Mouse (Mus musculus) liver, embryonic 13.5 days (tissue): ENCODE results near the gene Rpl23. TPM values are rescaled to one million over a fixed set of nuclear protein-coding genes. Genes with fewer than 3 reads are reported as not detected.

Experiments
- ATAC-seq: fragments of 200-750 bp; cut with Nextera tagmentation; 2 replicates; pipeline ENCODE4 v1.8.0; 2017; ENCODE audit warnings: low read depth, mild to moderate bottlenecking, moderate number of reproducible peaks, moderate library complexity
- DNase-seq: peaks from one replicate; pipeline ENCODE4 v3.0.0; 2022
- H3K27ac ChIP-seq: fragments of 300-500 bp; sonication (generic); 2 replicates; pipeline ENCODE4 v1.5.1; 2015; ENCODE audit warnings: moderate library complexity, mild to moderate bottlenecking, inconsistent platforms
- H3K27me3 ChIP-seq: fragments of 300-500 bp; sonication (generic); 2 replicates; pipeline ENCODE4 v1.6.1; 2015; ENCODE audit warnings: mild to moderate bottlenecking, inconsistent platforms
- H3K36me3 ChIP-seq: fragments of 300-500 bp; sonication (generic); 2 replicates; pipeline ENCODE4 v1.6.1; 2015; ENCODE audit warnings: mild to moderate bottlenecking, inconsistent platforms
- H3K4me1 ChIP-seq: fragments of 300-500 bp; sonication (generic); replicated peaks from 2 replicates; pipeline ENCODE4 v1.6.1; 2015; ENCODE audit warnings: inconsistent platforms
- H3K4me2 ChIP-seq: fragments of 300-500 bp; sonication (generic); 2 replicates; pipeline ENCODE4 v1.6.1; 2015; ENCODE audit warnings: inconsistent platforms, mild to moderate bottlenecking, moderate library complexity
- H3K4me3 ChIP-seq: fragments of 300-500 bp; sonication (generic); replicated peaks from 2 replicates; pipeline ENCODE4 v1.5.1; 2015; ENCODE audit warnings: mild to moderate bottlenecking, inconsistent platforms
- H3K9ac ChIP-seq: fragments of 300-500 bp; sonication (generic); 2 replicates; pipeline ENCODE4 v1.6.1; 2015; ENCODE audit warnings: mild to moderate bottlenecking, inconsistent platforms
- H3K9me3 ChIP-seq: fragments of 300-500 bp; sonication (generic); replicated peaks from 2 replicates; pipeline ENCODE4 v1.6.1; 2016; ENCODE audit warnings: inconsistent platforms
- WGBS: fragments of 180-500 bp; shearing (Covaris S2); methylation state at CpG from one replicate; pipeline ENCODE4 v1.1.7; 2015; ENCODE audit not compliant: insufficient replicate concordance; 5-methylcytosine and 5-hydroxymethylcytosine counted together
- polyA plus RNA-seq: library from polyadenylated mRNA; unstranded; fragments of >200 nt; fragmentation: Nextera tagmentation; extraction: Ambion mirVana; gene quantifications from 2 replicates; pipeline ENCODE4 v1.2.1, GENCODE M21; 2015

The Rpl23 gene
- polyA plus RNA-seq, 1 experiment from 2014 or later = 436 TPM

DNA sequence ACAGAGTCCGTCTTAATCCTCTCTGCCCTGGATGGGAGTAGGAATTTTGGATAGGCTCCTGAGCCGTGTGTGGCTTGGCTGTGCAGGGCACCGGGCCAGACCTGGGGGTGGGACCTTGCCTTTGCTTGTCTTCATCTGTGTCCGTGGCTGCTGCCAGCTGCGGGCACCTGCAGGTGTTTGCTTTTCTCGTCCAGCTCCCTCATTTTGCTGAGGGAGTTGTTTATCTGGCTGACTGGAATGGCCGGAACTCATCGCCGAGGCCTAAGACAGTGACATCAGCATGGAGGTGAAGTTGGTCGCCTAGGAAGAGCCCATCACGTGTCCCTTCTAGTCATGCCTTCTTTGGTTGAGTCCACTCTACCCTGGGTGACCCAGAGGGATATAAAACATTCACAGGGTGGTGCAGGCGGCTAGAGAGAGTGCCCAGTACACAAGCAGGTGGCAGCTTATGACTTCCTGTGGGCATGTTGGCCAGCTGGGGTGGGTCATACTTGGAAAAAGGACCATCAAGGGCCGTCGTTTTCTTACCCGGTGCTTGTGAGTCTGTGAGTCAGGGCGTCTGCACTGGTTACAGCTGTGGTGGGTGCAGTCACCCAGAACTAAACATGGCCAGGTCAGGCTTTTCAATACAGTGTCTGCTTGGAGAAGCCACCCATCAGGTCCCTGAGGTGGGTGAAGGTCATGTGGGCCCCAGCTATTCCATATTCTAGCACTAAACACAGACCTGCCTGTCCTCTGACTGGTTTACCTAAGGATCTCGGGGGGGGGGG, 31.7 kb upstream of the Rpl23 start:
- H3K9me3 ChIP-seq = no peaks in the 10 kb centered on the region
- H3K4me1 ChIP-seq = peaks cover 95% of the 10 kb centered on the region
- H3K27ac ChIP-seq = no peak overlapping the region
- H3K4me2 ChIP-seq = no peak overlapping the region
- H3K4me3 ChIP-seq = no peak overlapping the region
- no peaks in the 10 kb centered on the region for H3K27me3 ChIP-seq
- 75% methylated on average over 17 of the region's 17 CpGs for WGBS
- H3K9ac ChIP-seq = no peak overlapping the region
- DNase-seq (no peak), ATAC-seq (no peak)
- H3K36me3 ChIP-seq = peaks cover 42% of the 10 kb centered on the region

DNA sequence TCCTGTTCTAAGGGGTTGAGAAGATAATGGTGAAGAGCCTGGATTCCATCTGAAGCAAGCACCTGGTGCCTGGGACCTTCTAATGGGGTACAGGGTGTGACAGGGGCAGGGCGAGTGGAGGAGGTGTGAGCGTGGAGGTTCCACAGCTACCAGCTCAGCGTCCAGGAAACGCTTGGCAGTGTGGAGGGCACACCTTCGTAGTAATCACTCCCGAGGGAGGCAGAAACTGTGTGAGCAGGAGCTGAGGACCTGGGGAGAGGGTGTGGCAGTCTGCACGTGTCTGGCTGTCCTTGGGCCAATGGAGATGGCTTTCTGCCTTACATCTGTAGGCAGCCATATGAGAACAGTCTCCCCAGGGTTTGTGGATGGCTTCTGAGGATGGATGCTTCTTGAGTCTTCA, 30.8 kb upstream of the Rpl23 start:
- no peak for ATAC-seq
- H3K4me1 ChIP-seq = peaks cover 95% of the 10 kb centered on the region
- WGBS = 54% methylated on average over 7 of the region's 7 CpGs
- no peak for DNase-seq
- no peak overlapping the region for H3K27ac ChIP-seq
- no peak overlapping the region for H3K9ac ChIP-seq
- H3K4me3 ChIP-seq = no peak overlapping the region
- peaks cover 45% of the 10 kb centered on the region for H3K36me3 ChIP-seq
- H3K4me2 ChIP-seq = no peak overlapping the region
- H3K27me3 ChIP-seq = no peaks in the 10 kb centered on the region
- H3K9me3 ChIP-seq = no peaks in the 10 kb centered on the region

DNA sequence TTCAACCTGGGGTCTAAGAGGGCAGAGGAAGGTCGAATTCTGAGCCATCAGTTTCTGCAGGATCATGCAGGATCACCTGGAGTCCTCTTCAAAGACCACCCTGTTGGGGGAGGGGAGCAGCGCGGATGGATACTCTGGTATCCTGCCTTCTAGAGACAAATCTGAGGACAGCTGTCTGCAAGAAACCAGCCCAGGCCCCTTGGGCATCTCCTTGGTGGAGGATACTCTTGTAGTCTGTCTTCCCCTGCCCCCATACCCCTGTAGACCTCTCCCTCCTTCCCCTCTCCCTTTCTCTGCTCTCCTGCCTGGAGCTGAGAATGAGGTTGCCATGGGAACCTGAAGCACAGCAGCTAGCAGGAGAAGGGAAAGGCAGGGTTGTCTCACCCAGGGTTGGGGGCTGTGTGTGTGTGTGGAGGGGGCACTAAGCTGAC, 30.3 kb upstream of the Rpl23 start:
- no peak for DNase-seq
- Histone ChIP-seq H3K4me1 (peaks cover 95% of the 10 kb centered on the region), H3K27me3 (no peaks in the 10 kb centered on the region), H3K36me3 (peaks cover 45% of the 10 kb centered on the region), H3K27ac (peak overlapping the region; percentile 43; the same call in 1 of the 2 replicates), H3K9me3 (no peaks in the 10 kb centered on the region), H3K4me2 (no peak overlapping the region), H3K9ac (no peak overlapping the region), H3K4me3 (no peak overlapping the region)
- no peak for ATAC-seq
- 53% methylated on average over 3 of the region's 3 CpGs for WGBS

DNA sequence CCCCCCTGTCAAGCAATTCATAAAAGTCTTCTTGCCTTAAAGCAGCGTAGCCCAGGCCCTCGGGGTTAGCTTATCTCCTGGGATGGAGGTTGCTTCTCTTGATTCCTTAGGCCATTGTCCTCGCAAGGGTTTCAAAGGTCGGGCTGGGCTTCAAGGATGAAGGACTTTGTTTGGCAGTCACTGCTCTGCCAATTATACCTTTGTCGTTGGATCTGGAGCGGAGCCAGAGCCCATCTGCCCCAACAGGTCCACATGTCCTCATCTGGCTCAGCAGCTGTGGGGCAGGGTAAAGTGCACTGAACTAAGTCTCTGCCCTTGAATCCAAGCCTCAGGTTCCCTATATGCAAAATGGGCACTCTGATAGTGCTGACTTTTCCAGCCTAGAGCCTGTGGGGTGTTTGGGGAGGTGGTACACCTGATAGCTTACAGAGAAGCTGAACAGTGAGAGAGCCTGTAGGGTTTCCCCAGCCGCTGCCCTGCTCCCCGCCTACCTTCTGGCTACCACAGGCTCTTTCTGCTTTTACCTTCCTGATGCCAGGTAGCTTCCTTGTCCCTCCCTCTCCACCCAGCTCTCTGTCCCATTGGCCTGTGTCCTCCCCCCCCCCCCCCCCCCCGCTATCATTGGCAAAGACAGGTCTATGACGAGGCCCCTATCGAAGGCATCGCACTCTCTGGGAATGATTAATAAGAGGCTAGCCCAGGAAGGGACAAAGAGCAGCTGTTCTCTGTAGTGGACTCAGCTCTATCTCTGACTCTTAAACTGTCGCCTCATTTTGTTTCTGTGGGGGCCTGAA, 29.5 kb upstream of the Rpl23 start:
- Histone ChIP-seq H3K4me3 (no peak overlapping the region), H3K9ac (no peak overlapping the region), H3K9me3 (no peaks in the 10 kb centered on the region), H3K27ac (peak overlapping the region; percentile 50; the same call in 1 of the 2 replicates), H3K36me3 (peaks cover 47% of the 10 kb centered on the region), H3K4me2 (peak overlapping the region; percentile 15; the same call in 1 of the 2 replicates), H3K4me1 (peaks cover 93% of the 10 kb centered on the region), H3K27me3 (no peaks in the 10 kb centered on the region)
- WGBS = 58% methylated on average over 12 of the region's 13 CpGs
- ATAC-seq (peak; percentile 40), DNase-seq (no peak)

DNA sequence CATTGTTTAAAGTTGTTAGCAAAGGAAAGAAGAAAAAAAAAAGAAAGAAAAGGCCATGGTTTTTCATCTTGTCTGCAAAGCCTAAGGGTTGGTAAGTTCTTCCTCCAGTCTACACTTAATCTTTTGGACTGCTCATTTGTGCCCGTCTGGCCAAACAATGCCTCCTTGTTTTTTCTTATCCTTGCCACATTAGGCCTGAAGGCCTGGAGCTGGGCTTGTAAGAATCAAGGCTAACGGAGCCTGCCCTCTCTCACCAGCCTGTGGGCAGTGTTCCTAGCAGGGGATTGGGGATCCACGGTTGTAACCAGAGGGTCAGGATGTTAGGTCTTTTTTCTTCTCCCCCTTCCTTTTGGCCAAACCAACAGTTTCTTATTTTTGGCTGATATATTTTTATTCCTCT, 28.7 kb upstream of the Rpl23 start:
- ATAC-seq (no peak), DNase-seq (no peak)
- Histone ChIP-seq H3K4me1 (peaks cover 91% of the 10 kb centered on the region), H3K27ac (no peak overlapping the region), H3K4me3 (no peak overlapping the region), H3K27me3 (no peaks in the 10 kb centered on the region), H3K4me2 (no peak overlapping the region), H3K36me3 (peaks cover 40% of the 10 kb centered on the region), H3K9ac (no peak overlapping the region), H3K9me3 (no peaks in the 10 kb centered on the region)
- WGBS = 67% methylated on average over 3 of the region's 3 CpGs

DNA sequence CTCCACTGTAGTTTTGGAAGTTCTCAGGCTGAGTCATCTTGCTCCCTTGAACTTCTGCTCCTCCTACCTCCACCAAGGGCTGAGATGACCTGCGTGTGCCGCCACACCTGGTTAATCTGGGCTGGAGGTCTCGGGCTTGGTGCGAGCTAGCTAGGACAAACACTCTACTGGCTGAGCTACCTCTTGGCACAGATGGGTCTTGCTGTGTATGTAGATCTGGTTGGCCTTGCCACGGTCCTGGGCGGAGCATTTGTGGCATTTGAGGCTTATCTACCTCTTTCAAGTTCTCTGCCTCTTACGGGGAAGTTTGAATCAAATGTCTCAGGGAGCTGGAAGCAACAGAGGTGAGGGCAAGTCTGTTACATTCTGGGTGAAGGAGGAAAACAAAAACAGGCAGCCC, 28.1 kb upstream of the Rpl23 start:
- Histone ChIP-seq H3K9me3 (no peaks in the 10 kb centered on the region), H3K27ac (no peak overlapping the region), H3K4me1 (peaks cover 91% of the 10 kb centered on the region), H3K4me3 (no peak overlapping the region), H3K4me2 (no peak overlapping the region), H3K36me3 (peaks cover 35% of the 10 kb centered on the region), H3K9ac (no peak overlapping the region), H3K27me3 (no peaks in the 10 kb centered on the region)
- DNase-seq (no peak), ATAC-seq (no peak)
- WGBS = 34% methylated on average over 7 of the region's 7 CpGs

DNA sequence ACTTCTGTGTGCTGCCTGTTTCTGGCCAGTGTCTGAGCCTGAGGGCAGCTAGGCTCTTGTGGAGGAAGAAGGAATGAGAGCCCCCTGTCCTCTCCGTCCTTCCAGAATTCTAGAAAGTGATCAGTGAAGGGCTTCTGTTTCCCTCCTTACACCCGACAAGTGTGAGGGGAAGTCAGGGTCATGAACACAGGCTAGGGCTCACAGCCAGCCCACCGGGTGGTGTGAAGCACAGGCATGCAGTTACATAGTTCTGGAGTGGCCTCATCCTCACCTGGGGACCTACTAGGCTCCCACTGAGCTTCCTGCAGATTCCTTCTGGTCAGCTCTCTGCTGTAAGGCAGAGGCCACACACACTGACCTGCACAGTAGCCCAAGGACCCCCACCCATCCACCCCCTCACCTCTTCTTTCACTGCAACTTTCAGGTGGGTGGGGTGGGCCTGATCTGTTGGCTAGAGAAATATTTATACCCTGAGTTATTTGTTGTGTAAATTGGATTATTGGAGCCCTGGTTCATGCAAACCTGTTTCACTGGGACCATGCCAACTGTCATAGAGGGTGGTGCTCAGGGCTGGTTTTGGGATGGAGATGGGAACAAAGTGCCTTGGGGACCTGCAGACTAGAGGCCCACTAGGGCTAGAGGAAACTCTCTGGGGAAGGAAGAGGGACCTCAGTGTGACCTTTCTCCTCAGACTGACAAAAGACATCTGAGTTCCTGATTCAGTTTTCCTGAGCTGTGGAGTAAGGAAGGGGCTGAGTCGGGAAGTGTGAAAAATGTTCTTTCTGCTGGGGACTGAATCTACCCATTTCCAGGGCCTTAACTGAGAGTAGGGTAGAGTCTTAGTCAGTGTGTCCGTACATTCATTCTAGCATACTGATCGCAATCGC, 27.2 kb upstream of the Rpl23 start:
- Histone ChIP-seq H3K27ac (0 out of 2 replicates have a peak overlapping the region, but pooled peaks have one; percentile 15), H3K9me3 (no peaks in the 10 kb centered on the region), H3K36me3 (peaks cover 27% of the 10 kb centered on the region), H3K4me2 (no peak overlapping the region), H3K4me1 (peaks cover 91% of the 10 kb centered on the region), H3K4me3 (no peak overlapping the region), H3K27me3 (no peaks in the 10 kb centered on the region), H3K9ac (no peak overlapping the region)
- 59% methylated on average over 7 of the region's 7 CpGs for WGBS
- ATAC-seq = no peak
- no peak for DNase-seq

DNA sequence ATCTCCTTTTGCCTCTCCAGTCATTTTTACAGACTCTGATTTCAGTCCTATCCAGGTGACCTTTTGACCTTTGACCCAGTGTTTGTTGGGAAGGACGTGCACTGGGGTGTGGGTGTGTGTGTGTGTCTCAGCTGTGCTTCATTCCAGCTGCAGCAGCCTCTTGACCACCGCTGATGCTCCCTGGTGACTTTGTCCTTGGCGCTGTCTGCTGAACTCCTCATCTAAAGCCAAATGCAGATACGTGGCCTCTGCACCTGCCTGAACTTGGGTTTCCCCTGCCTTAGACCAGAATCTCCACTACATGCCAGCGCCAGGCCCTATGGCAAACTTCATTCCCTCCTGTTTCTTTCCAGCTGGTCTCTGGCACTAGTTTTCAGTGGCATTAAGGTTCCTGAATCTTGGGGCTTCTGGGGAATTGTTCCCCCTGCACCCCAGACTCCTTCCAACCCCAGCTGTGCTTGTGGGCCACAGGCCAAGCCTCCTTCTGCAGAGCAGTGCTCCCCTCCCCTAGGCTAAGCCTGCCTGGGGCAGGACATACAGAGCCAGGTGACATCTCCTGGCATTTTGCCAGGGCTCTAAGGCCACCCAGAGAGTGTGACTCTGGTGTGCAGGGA, 26.5 kb upstream of the Rpl23 start:
- H3K27ac ChIP-seq = peak overlapping the region; percentile 29; the same call in 1 of the 2 replicates
- H3K36me3 ChIP-seq = peaks cover 23% of the 10 kb centered on the region
- no peak for ATAC-seq
- H3K4me3 ChIP-seq = no peak overlapping the region
- no peak overlapping the region for H3K9ac ChIP-seq
- WGBS = 66% methylated on average over 5 of the region's 5 CpGs
- H3K9me3 ChIP-seq = no peaks in the 10 kb centered on the region
- H3K27me3 ChIP-seq = no peaks in the 10 kb centered on the region
- no peak overlapping the region for H3K4me2 ChIP-seq
- DNase-seq = no peak
- H3K4me1 ChIP-seq = peaks cover 92% of the 10 kb centered on the region

DNA sequence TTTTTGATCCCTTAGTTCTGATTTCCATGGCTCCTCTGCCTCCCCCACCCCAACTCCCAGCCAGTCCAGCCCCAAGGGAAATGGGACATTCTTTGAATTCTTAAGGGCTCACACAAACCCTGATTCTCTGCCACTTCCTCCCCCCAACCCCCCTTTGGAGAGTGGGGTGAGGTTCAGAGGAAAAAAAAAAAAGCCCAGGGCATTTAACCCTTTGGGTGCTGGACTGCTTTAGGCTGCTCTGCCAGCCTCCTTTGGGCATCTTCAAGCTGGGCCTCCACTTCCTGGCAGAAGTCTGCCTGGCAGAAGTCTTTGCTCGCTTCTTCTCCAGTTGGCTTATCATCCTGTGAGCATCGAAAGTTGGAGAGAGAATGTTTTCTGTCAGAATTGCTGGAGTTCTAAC, 25.9 kb upstream of the Rpl23 start:
- Histone ChIP-seq H3K4me1 (peaks cover 88% of the 10 kb centered on the region), H3K4me2 (no peak overlapping the region), H3K27me3 (no peaks in the 10 kb centered on the region), H3K27ac (peak overlapping the region; percentile 29; the same call in 1 of the 2 replicates), H3K36me3 (peaks cover 22% of the 10 kb centered on the region), H3K9ac (no peak overlapping the region), H3K4me3 (no peak overlapping the region), H3K9me3 (no peaks in the 10 kb centered on the region)
- no peak for ATAC-seq
- WGBS = 40% methylated on average over 2 of the region's 2 CpGs
- DNase-seq = no peak

DNA sequence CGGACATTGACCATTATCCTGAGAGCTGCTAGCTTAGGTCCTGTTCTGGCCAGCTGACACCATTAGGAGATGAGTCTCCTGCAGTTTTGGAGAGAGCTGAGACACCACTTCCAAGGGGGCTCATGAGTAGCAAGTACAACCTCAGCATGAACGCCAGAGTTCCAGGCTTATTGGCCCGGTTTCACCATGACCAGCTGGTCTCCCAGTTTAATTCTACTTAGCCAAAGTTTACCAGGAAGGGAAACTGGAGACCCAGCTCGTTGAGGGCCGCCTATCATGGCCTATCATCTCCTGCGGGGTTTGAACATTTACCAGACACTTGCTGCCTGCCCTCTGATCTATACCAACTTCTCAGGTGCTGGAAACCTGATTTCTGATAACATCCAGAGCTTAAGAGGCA, 25.4 kb upstream of the Rpl23 start:
- Histone ChIP-seq H3K36me3 (peaks cover 21% of the 10 kb centered on the region), H3K4me1 (peaks cover 86% of the 10 kb centered on the region), H3K27ac (peak overlapping the region; percentile 52; the same call in 1 of the 2 replicates), H3K4me2 (no peak overlapping the region), H3K27me3 (no peaks in the 10 kb centered on the region), H3K4me3 (no peak overlapping the region), H3K9ac (no peak overlapping the region), H3K9me3 (no peaks in the 10 kb centered on the region)
- 39% methylated on average over 6 of the region's 6 CpGs for WGBS
- DNase-seq (no peak), ATAC-seq (no peak)
